Mouse (Mus musculus) brain, embryonic 14.5 days (tissue): Measurements from ENCODE around the gene Otud4.

Experiments used
- CTCF ChIP-seq: fragments of 200-500 bp; IDR thresholded peaks from 2 replicates; pipeline ENCODE4 v1.5.1; 2012; ENCODE audit warnings: inconsistent platforms, mild to moderate bottlenecking, moderate library complexity, borderline replicate concordance; ENCODE audit not compliant: insufficient read depth, insufficient read length; ENCODE audit errors: extremely low read depth
- POLR2A ChIP-seq: fragments of 200-500 bp; IDR thresholded peaks from 2 replicates; pipeline ENCODE4 v1.6.1; 2012; ENCODE audit warnings: mild to moderate bottlenecking, inconsistent platforms, borderline replicate concordance; ENCODE audit not compliant: poor library complexity, insufficient read depth, insufficient read length, severe bottlenecking; ENCODE audit errors: extremely low read depth

DNA sequence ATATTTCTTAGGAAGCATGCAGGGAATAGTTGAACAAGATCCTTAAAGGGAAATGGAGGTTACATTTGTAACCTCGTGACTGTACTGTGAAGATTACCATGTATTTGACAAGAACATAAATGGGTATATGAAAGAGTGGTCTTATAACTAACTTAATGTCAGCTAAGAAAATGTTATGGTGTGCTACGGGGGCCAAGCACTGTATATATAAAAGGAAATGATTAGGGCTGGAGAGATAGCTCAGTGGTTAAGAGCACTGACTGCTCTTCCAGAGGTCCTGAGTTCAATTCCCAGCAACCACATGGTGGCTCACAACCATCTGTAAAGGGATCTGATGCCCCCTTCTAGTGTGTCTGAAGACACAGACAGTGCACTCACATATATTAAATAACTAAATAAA, 20.1 kb upstream of the Otud4 start:
- TF ChIP-seq POLR2A, result no peak
- no peak for TF ChIP-seq CTCF
